Mouse (Mus musculus) urinary bladder, postnatal 36 days (tissue): ENCODE measurements around the gene Fkbp4.

Experiments used
- DNase-seq, 2 experiments: peaks; one replicate each; pipeline ENCODE4 v3.0.0; 2022; ENCODE audit warnings: low spot score in 2 of 2, mixed read lengths in 1 of 2

Gene Fkbp4

DNA sequence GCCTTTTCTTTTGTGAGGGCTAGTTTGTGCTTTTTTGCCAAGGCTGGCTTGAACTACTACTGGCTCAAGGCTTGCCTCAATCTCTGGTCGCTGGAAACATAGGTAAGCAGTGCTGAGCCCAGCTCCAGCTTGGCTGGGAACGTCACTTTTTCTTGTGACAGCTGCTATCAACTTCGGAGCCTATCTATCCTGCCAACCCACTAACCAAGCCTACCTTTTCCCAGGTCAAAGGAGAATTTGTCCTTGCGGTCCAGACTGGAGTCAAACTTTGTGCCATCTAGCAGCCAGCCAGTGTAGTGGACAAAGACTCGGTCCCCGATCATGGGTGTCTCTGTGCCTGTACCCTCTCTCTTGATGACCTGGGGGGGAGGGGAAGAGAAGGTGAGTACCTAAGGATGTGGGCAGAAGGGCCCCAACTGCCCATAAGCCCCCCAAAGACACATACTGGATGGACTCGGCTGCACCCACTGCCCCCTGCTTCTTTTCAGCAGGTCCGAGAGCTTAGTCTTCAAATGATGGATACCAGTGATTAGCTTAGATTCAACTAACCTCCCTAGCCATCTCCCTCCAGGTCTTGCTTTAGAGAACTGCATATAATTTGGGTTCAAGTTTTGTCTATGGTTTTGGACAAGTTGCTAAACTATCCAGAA, 2.0 kb downstream of the Fkbp4 start:
- DNase-seq, result no peak

- DNase-seq, result peak; percentile 53 to 71
Measured at GRCm38 (mm10) chr6:128435474-128435873, 3.0 kb downstream of the Fkbp4 start.

DNA sequence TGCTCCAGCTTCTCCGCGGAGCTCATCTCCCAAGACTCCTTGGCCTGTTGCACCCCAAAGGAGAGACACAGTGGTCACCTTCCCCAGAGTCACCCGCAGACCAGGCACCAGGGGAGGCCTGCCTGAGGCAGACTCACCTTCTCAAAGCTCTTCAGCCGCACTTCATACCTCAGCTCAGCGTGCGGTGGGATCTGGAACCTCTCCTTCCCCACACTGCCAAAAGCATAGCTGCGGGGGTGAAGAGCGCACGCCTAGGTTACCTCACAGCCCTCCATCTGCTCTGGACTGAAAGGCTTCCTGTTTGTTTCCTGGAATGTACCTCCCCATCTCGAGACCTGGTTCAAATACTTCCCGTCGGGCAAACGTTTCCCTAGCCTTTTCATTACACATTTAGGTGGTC, 4.9 kb downstream of the Fkbp4 start:
- no peak for DNase-seq

DNA sequence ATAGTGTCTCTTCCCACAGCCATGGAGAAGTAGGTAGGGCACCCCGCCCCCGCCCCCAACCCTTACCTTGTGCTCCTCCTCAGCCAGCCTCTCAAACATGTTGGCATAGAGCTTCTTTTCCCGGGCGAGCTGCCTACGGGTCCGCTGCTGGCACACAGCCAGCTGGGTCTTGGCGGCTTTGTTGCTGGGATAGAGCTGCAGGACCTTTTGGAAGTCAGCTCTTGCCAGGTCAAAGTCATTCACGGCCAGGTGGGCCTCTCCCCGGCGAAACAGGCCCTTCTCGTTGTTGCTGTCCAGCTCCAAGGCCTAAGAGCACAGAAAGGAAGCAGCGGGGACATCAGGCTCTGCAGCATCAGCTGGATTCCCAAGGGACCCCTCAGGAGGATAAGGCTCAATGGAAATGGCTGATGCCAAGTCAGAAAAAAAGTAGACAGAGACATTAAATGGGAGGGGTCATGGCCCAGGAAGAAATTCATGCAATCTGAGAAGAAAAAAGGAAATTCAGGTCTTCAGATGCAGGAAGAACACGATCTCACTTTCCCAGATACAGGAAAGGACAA, 6.0 kb downstream of the Fkbp4 start:
- DNase-seq, result no peak

GRCm38 (mm10) chr6:128429826-128430225, 8.7 kb downstream of the Fkbp4 start:
- DNase-seq, result no peak

DNA sequence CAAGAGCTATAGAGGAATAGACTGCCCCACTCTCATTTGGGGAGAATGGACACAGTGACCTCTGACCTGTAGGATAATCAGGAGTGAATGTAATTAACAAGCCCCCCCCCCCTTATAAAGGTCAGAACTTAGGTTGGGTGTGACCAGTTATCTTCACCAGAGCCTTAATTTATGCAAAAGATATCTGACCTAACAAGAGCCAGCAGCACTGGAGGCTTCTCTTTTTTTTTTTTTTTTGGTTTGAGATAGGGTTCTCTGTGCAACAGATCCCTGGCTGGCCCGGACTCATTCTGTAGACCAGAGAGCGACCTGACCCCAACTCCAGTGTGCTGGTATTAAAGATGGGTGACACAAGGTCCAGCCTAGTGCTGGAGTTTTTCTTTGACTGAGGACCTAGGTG, 9.2 kb downstream of the Fkbp4 start:
- no peak for DNase-seq

- DNase-seq, result no peak
Measured at GRCm38 (mm10) chr6:128427571-128427970, 10.9 kb downstream of the Fkbp4 start.

GRCm38 (mm10) chr6:128425046-128425445, 13.4 kb downstream of the Fkbp4 start:
- no peak for DNase-seq

- peak; percentile 95 for DNase-seq
Measured at GRCm38 (mm10) chr6:128424269-128425019, 14.0 kb downstream of the Fkbp4 start, which contains the start of gene Itfg2. Gene Itfg2 (minus strand): TSS chr6:128424931.

DNA sequence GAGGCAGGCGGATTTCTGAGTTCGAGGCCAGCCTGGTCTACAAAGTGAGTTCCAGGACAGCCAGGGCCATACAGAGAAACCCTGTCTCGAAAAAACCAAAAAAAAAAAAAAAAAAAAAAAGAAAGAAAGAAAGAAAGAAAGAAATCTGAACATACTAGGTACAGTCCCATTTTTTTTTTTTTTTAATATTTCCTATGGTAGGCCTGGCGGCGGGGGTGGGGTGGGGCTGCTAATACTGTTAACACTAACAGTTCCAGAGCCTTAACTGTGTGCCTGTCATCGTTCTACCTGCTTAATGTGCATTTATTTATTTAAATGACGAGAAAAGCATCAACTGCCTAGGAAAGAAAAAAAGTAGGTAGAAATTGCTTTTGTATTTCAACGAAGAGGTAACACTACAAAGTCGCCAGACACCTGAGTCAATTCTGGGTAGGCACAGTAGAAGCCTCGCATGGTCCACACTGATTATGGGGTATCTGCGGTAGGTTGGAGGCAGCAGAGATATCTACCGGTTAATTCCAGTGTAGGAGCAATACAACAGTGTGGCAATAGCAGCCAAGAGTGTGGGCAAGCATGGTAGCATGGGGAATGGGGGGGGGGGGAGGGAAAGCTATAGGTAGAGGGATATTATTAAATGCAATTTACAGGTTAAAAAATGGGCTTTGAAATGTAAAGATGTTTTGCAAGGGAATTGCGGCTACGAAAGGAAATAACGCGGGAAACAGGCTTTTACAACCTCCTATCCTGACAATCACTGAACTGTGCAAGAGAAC, 14.8 kb downstream of the Fkbp4 start:
- no peak for DNase-seq

DNA sequence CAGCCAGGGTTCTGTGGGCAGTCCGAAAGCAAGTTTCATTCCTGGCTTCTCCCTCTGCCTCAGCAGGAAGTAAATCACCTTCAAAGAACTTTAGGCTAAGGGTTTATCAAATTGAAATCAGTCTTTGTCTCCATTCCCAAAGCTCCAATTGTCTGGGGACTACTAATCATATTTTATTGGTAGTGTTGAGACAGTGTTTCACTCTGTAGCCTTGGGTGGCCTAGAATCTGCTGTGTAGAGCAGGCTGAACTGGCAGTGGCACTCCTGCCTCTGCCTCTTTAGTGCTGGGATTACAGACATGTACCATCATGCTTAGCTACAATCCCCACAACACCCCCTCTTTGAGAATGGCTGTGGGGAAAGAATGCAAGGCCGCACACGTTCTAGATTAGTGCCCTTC, 17.0 kb downstream of the Fkbp4 start:
- DNase-seq, result no peak

DNA sequence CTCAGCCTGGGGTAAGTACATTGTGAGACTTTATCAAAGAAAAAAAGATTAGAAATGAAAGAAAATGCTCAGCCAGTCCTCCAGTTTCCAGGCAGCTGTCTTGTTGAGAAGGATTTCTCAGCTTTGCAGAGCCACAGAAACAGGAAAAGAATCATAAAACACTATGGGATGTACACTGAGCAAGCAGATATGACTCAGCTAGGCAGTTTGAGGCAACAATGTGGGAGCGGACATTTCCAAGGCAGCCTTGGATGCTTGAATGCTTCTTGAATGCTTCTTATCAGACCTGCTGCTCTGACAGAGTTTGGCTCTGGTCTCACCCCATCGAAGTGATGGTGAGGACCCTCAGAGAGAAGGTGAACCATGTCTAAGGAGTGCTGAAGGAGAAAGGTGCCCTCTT, 17.4 kb downstream of the Fkbp4 start:
- DNase-seq, result no peak

DNA sequence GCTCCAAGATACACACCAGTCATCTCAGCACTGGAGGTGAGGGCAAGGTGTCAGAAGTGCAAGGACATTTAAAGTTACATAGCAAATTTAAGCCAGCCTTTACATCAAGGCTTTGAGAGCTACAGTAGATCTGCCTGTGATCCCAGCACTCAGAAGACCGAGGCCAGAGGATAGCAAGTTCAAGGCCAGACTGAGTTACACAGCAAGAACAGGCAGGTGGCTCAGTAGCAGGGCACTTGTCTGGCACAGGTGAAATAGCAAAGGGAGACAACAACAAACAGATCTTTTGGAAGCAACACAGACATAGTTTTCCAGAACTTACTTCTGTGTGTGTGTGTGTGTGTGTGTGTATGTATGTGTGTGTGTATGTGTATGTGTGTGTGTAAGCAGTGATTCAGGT, 20.4 kb downstream of the Fkbp4 start:
- DNase-seq, result no peak

DNA sequence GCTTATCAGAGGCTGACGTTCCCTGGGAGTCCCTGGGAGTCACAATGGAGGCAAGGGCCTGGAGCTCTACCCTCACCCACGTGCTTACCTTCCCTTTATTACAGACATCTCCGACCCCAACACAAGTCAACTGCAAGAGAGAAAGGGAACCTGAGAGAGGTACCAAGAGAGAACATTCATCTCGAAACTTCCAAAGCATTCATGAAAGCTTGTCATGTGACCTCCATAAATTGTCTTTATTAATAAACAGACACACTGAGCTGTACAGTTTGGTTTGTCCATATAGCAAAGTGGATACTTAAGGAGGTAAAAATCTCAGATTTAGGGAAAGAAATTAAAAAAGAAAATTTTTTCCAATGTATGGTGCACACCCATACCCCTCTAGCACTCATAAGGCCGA, 22.3 kb downstream of the Fkbp4 start:
- DNase-seq, result no peak

- DNase-seq, result peak; percentile 74 to 80
Measured at GRCm38 (mm10) chr6:128411115-128411514, 27.4 kb downstream of the Fkbp4 start.

GRCm38 (mm10) chr6:128410305-128410704, 28.2 kb downstream of the Fkbp4 start:
- DNase-seq, result no peak

GRCm38 (mm10) chr6:128408544-128409125, 29.8 kb downstream of the Fkbp4 start:
- DNase-seq, result no peak

- no peak for DNase-seq
Measured at GRCm38 (mm10) chr6:128404708-128405107, 33.8 kb downstream of the Fkbp4 start.

- DNase-seq, result no peak
Measured at GRCm38 (mm10) chr6:128399421-128400185, 38.9 kb downstream of the Fkbp4 start.

GRCm38 (mm10) chr6:128398996-128399395, 39.5 kb downstream of the Fkbp4 start, which contains the start of gene Nrip2:
Gene Nrip2 (plus strand): TSS chr6:128399296.
- DNase-seq, result no peak
